Mouse (Mus musculus) neural tube, embryonic 12.5 days (tissue): Measurements from ENCODE around the gene Npr2. TPM values are rescaled to one million over a fixed set of nuclear protein-coding genes. Genes with fewer than 3 reads are reported as not detected.

Experiments used
- ATAC-seq: fragments of 200-750 bp; cut with Nextera tagmentation; 2 replicates; pipeline ENCODE4 v1.8.0; 2017; ENCODE audit warnings: low read depth, mild to moderate bottlenecking, moderate TSS enrichment, moderate library complexity; ENCODE audit not compliant: low FRiP score
- H3K27ac ChIP-seq: fragments of 300-500 bp; sonication (generic); 2 replicates; pipeline ENCODE4 v1.5.1; 2016
- H3K27me3 ChIP-seq: fragments of 300-500 bp; sonication (generic); replicated peaks from 2 replicates; pipeline ENCODE4 v1.6.1; 2016; ENCODE audit warnings: mild to moderate bottlenecking
- H3K36me3 ChIP-seq: fragments of 300-500 bp; sonication (generic); 2 replicates; pipeline ENCODE4 v1.6.1; 2016; ENCODE audit warnings: mild to moderate bottlenecking
- H3K4me1 ChIP-seq: fragments of 300-500 bp; sonication (generic); 2 replicates; pipeline ENCODE4 v1.6.1; 2016
- H3K4me2 ChIP-seq: fragments of 300-500 bp; sonication (generic); replicated peaks from 2 replicates; pipeline ENCODE4 v1.6.1; 2016; ENCODE audit warnings: mild to moderate bottlenecking
- H3K4me3 ChIP-seq: fragments of 300-500 bp; sonication (generic); 2 replicates; pipeline ENCODE4 v1.5.1; 2016
- H3K9ac ChIP-seq: fragments of 300-500 bp; sonication (generic); 2 replicates; pipeline ENCODE4 v1.6.1; 2016; ENCODE audit warnings: mild to moderate bottlenecking
- H3K9me3 ChIP-seq: fragments of 300-500 bp; sonication (generic); 2 replicates; pipeline ENCODE4 v1.6.1; 2016; ENCODE audit warnings: mild to moderate bottlenecking
- WGBS: fragments of 180-500 bp; shearing (Covaris S2); methylation state at CpG from one replicate; pipeline ENCODE4 v1.1.7; 2016; 5-methylcytosine and 5-hydroxymethylcytosine counted together
- polyA plus RNA-seq: library from polyadenylated mRNA; unstranded; fragments of >200 nt; fragmentation: Nextera tagmentation; extraction: Ambion mirVana; gene quantifications from 2 replicates; pipeline ENCODE4 v1.2.1, GENCODE M21; 2016

The Npr2 gene
- polyA plus RNA-seq, 1 experiment from 2014 or later = 60.1 TPM

DNA sequence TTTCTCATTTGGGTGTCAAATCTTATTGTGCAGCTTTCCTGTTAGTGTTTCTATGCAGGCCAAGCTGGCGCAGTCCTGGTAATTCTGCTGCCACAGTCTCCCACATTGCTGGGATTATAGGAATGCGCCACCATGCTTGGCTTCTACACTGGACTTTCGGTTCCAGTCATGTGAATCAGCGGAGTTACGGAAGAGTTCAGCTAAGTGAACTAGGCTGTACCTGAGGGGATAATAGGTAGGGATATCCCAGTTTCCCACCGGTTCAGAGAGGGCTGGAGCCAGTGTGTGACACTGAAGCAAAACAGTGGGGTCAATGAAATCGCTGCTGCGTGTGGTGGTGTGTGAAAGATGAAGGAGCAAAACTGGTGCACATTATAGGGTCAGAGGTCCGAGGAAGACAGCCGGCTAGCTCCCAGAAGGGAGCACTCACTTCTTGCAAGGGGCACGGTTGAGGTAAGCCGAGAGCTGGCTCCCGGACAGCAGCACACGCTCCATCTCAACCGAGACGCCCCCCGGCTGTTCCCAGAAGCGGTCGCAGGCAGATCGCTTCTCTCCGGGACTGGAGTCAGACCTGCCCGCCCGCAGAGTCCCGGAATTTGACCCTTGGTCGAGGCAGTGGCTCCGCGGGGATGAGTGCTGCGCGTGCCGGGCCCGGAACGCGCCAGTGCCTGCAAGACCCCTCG is 24.1 kb downstream of the Npr2 start:
- peak; percentile 56 for ATAC-seq
- peak overlapping the region; percentile 81 for H3K4me3 ChIP-seq
- H3K9me3 ChIP-seq = no peaks in the 10 kb centered on the region
- H3K36me3 ChIP-seq = peaks cover 9% of the 10 kb centered on the region; the same call in 1 of the 2 replicates
- WGBS = 6% methylated on average over 34 of the region's 34 CpGs
- peak overlapping the region; percentile 90 for H3K9ac ChIP-seq
- H3K27me3 ChIP-seq = 0 out of 2 replicates have a peak, but pooled peaks cover 3% of the 10 kb centered on the region
- H3K4me1 ChIP-seq = peaks cover 20% of the 10 kb centered on the region
- H3K4me2 ChIP-seq = peak overlapping the region; percentile 85
- H3K27ac ChIP-seq = peak overlapping the region; percentile 87

DNA sequence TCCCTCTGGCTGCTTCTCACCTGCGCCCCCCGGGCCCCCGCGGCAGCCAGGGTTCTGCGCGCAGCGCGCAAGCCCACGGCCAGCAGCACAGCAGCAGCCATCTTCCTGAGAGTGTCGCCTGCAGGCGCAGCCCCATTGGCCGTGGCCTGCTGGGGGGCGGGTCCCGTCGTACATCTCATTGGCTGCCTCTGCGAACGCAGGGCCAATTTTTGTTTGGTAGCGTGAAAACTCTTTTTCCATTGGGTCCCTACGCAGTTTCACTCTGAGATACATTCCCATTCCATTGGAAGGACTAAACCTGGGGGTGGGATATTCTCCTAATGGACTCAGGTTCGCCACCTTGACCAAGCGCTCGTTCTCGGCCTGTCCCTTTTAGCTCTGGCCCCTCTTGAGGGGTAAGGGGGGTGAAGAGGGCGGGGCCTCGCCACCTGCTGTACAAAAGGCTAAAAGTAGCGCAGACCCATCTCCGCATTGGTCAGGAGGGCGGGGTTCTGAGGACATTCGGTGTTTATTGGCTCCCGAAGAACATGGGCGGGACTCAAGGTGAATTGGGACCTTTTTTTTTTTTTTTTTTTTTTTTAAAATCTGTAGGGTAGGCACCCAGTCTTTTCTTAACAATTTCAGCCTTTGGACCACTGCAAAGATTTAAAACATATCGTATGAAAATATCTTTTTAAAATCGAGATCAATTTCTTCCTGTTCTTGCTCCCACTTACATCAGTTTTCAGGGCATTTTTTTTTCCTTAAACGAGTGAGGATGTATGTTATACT is 24.8 kb downstream of the Npr2 start, which contains the start of gene Hint2:
Hint2 (minus strand) TSS at position 128 of the 771 bp plus-strand sequence.
- Histone ChIP-seq H3K27me3 (0 out of 2 replicates have a peak, but pooled peaks cover 8% of the 10 kb centered on the region), H3K4me1 (peaks cover 20% of the 10 kb centered on the region), H3K9me3 (no peaks in the 10 kb centered on the region), H3K9ac (peak within 1 kb of the TSS; percentile 90), H3K36me3 (peaks cover 4% of the 10 kb centered on the region; the same call in 1 of the 2 replicates), H3K4me3 (peak within 1 kb of the TSS; percentile 81), H3K27ac (peak within 1 kb of the TSS; percentile 87), H3K4me2 (peak within 1 kb of the TSS; percentile 85)
- ATAC-seq = peak; percentile 98
- WGBS = 2% methylated on average over 34 of the region's 34 CpGs

DNA sequence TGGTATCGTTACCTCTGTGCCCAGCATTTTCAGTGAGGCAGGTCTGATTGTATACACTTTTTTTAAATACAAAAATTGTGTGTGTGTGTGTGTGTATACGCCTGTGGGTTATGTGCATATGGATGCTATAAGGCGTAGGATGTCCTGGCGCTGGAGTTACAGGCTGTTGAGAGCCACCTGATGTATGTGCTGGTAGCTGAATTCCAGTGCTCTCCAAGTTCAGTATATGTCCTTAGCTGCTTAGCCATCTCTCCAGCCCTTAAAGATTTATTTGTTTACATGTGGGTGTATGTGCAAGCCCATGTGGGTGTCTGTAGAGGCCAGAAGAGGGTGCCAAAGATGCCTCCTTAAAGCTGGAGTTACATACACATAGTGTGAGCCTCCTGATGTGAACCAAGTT is 25.4 kb downstream of the Npr2 start:
- ATAC-seq = no peak
- Histone ChIP-seq H3K4me1 (peaks cover 20% of the 10 kb centered on the region), H3K4me2 (peak overlapping the region; percentile 85), H3K27me3 (peaks cover 15% of the 10 kb centered on the region; the same call in 1 of the 2 replicates), H3K27ac (no peak overlapping the region), H3K9ac (no peak overlapping the region), H3K36me3 (no peaks in the 10 kb centered on the region), H3K4me3 (no peak overlapping the region), H3K9me3 (no peaks in the 10 kb centered on the region)
- WGBS = 63% methylated on average over 4 of the region's 4 CpGs

DNA sequence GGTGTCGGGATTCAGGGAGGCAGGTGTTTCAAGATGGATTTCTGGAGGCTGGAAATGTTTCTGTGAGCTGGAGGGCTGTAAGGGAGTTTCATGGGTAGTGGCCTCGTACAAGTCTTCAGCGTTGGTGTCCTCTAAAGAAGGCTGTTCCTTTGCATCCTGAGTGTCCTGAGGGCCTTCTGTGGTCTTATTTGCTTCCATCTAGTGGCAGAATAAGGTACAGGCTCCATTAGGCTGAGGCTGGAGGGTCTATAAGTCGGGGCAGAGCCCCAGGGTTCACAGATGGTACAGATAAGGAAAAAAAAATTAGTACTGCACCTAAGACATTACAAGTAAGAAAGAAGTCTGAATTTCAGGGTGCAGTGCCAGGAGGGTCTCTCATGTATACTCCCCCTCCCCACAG is 34.7 kb downstream of the Npr2 start:
- Histone ChIP-seq H3K4me1 (peaks cover 25% of the 10 kb centered on the region), H3K4me2 (no peak overlapping the region), H3K27ac (no peak overlapping the region), H3K4me3 (no peak overlapping the region), H3K9ac (no peak overlapping the region), H3K27me3 (peaks cover 29% of the 10 kb centered on the region), H3K9me3 (no peaks in the 10 kb centered on the region), H3K36me3 (no peaks in the 10 kb centered on the region)
- no peak for ATAC-seq
- WGBS = 32% methylated on average over 4 of the region's 4 CpGs

DNA sequence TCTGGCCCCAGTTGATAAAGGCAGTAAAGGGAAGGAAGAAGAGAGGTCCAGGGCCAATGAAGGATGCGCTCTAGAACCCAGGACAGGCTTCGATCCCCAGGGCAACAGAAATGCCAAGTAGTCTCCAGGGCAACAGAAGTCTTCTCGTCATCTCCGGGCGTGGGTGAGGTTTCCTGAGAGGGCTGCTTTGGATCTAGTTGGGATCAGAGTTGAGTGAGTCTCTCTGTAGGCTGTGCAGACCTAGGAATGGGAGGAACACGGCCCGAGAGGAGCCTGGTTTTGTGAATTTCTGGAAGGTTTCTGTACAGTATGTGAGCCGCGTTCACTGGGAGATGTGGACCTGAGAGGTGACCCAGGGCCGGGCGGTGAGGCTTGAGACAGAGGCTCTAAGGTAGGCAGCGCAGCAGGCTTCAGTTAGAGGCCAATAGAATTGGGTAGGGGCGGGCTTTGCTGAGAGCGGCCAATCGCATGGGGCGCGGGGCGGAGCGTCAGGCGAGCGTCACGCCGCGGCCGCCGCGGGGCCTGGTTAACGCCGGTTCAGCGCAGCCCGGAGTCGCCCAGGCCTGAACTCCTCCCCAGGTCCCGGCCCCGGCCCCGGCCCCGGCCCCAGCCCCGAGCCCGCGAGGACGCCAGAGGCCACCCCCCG is 37.2 kb downstream of the Npr2 start, which contains the start of the genes Tmem8b and Fam221b:
Tmem8b (plus strand) TSS at position 190 of the 646 bp plus-strand sequence.
Fam221b (minus strand) TSS at position 364 of the 646 bp plus-strand sequence.
- Histone ChIP-seq H3K36me3 (no peaks in the 10 kb centered on the region), H3K9me3 (no peaks in the 10 kb centered on the region), H3K4me2 (peak within 1 kb of the TSS; percentile 89), H3K4me1 (peaks cover 30% of the 10 kb centered on the region), H3K4me3 (peak within 1 kb of the TSS; percentile 87), H3K27ac (no peak within 1 kb of the TSS), H3K9ac (peak within 1 kb of the TSS; percentile 97), H3K27me3 (peaks cover 10% of the 10 kb centered on the region)
- under 1% methylated on average over 37 of the region's 41 CpGs for WGBS
- peak; percentile 91 for ATAC-seq

DNA sequence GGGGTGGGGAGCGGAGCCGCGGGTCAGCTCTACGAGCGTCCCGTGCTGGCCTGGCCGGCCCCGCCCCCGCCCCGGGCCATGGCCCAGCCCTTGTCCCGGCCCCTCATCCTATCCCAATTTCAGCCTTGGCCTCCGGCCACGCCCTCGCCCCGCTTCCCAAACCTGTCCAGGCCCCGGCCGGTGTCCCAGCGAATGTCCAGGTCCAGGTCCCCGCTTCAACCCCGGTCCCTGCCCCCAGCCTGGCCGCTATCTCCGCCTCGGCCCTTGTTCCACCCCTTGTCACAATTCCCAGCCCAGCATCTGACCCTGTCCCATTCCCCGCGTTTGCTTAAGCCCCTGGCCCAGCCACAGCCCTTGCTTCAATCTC is 37.7 kb downstream of the Npr2 start:
- peaks cover 10% of the 10 kb centered on the region for H3K27me3 ChIP-seq
- WGBS = 0% methylated on average over 17 of the region's 25 CpGs

DNA sequence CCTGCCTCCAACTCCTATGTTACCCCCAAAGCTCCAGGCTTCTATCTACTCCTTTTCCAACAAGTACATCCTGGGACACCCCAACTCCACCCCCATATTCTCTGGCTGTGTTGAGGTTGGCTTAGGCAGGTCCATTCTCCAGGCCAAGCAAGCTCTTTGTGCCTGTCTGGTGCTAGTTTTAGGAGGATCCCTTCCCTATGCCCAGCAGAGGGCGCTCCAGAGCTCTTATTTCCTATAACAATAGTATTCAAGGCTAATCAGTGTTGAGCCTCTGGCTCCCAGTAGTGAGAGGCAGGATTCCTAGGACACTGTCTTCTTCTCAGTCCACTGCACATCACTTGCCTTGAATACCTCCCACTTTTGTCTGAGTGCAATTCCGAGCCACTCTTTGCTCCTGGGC is 40.3 kb downstream of the Npr2 start:
- Histone ChIP-seq H3K27me3 (no peaks in the 10 kb centered on the region), H3K4me1 (peaks cover 30% of the 10 kb centered on the region), H3K36me3 (peaks cover 30% of the 10 kb centered on the region), H3K9me3 (no peaks in the 10 kb centered on the region), H3K4me3 (no peak overlapping the region), H3K27ac (no peak overlapping the region), H3K9ac (peak overlapping the region; percentile 26; the same call in 1 of the 2 replicates), H3K4me2 (peak overlapping the region; percentile 89)
- WGBS = 1% methylated on average over 2 of the region's 2 CpGs
- peak; percentile 29; the same call in 1 of the 2 replicates for ATAC-seq

More for the DNA sequence above, 37.7 kb downstream of the Npr2 start:
- Histone ChIP-seq H3K9ac (peak overlapping the region; percentile 97), H3K4me1 (peaks cover 30% of the 10 kb centered on the region), H3K36me3 (peaks cover 4% of the 10 kb centered on the region; the same call in 1 of the 2 replicates), H3K27ac (no peak overlapping the region), H3K9me3 (no peaks in the 10 kb centered on the region), H3K4me3 (peak overlapping the region; percentile 87), H3K4me2 (peak overlapping the region; percentile 89)
- ATAC-seq = peak; percentile 68

DNA sequence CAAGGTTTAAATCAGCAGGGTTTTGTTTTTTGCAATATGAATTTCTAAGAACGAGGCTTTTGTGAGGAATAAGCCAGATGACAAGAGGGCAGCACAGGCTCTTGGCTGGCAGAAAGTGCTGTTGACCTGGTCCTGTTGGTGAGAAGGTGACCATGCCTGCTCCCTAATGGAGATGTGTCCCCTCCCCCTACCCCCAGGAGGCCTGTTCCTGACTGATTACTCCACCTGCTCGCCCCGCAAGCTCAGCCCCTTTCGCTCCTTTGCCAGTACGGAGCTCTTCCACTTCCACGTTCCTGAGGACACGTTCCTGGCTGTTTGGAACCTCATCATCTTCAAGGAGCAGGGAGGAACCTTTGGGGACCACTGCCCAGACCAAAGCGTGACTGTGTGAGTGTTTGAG is 42.0 kb downstream of the Npr2 start:
- Histone ChIP-seq H3K27ac (no peak overlapping the region), H3K4me3 (no peak overlapping the region), H3K27me3 (no peaks in the 10 kb centered on the region), H3K36me3 (peaks cover 47% of the 10 kb centered on the region), H3K9me3 (no peaks in the 10 kb centered on the region), H3K9ac (no peak overlapping the region), H3K4me1 (peaks cover 25% of the 10 kb centered on the region), H3K4me2 (no peak overlapping the region)
- ATAC-seq = no peak
- 75% methylated on average over 8 of the region's 8 CpGs for WGBS

DNA sequence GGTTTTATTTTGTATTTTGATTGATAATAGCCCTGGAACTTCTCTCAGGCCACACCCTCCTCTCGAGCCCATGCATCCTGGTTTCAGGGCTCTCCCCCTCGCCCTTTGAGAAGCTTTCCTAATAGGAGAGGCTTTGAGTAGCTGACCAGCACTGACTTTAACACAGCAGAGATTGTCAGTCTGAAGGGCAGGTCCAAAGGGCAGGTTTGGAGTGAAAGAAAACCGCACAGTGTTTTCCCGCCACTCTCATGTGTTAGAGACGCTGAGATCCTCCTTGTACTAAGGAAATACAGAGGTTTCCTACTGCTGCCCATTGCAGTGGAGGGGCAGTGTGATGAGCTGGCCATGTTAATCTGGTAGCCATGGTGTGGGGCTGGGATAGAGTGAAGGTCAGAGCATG is 43.2 kb downstream of the Npr2 start:
- no peak overlapping the region for H3K4me3 ChIP-seq
- no peak overlapping the region for H3K9ac ChIP-seq
- no peak overlapping the region for H3K27ac ChIP-seq
- H3K9me3 ChIP-seq = no peaks in the 10 kb centered on the region
- ATAC-seq = no peak
- peaks cover 18% of the 10 kb centered on the region for H3K4me1 ChIP-seq
- H3K4me2 ChIP-seq = no peak overlapping the region
- peaks cover 53% of the 10 kb centered on the region for H3K36me3 ChIP-seq
- no peaks in the 10 kb centered on the region for H3K27me3 ChIP-seq
- 64% methylated on average over 5 of the region's 5 CpGs for WGBS

DNA sequence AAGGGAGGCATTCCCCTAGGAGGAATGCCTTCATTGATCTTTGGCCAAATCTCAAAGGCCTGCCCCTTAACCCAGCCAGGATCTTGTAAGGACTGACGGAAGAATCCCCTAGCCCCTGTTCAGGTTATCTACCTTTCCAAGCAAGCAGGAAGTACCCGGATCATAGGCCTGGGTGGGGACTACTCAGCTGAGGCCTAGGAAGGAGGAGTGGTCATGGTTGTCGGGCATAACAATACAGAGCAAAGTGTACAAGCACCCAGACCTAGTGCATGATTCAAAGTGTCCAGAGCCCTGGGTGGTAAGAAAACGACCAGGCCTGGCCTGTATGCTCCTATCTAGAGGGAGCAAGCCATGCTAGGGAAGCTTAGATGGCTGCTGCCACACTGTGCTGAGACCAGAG is 43.9 kb downstream of the Npr2 start:
- H3K4me2 ChIP-seq = no peak overlapping the region
- H3K9me3 ChIP-seq = no peaks in the 10 kb centered on the region
- no peak overlapping the region for H3K27ac ChIP-seq
- no peaks in the 10 kb centered on the region for H3K27me3 ChIP-seq
- peaks cover 13% of the 10 kb centered on the region; the same call in 1 of the 2 replicates for H3K4me1 ChIP-seq
- 84% methylated on average over 4 of the region's 4 CpGs for WGBS
- no peak overlapping the region for H3K9ac ChIP-seq
- H3K36me3 ChIP-seq = peaks cover 57% of the 10 kb centered on the region
- H3K4me3 ChIP-seq = no peak overlapping the region
- no peak for ATAC-seq

DNA sequence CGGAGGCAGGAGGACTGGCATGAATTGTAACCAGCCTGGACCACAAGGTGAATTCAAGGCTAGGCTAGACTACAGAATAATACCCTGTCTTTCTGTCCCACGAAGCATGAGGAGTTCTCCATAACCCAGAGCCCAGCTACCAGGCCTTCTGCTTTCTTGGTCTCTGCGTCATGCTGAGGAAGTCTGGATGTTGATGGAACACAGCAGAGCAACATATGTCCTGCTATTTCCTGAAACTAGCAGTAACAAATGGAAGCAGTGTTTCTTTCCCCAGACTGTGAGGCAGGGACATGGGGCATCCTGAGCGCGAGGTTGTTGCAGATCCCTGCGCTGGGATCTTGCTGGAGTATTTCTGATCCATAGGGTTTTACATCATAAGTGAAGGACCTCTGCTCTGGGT is 46.8 kb downstream of the Npr2 start:
- WGBS = 89% methylated on average over 6 of the region's 6 CpGs
- peaks cover 79% of the 10 kb centered on the region for H3K36me3 ChIP-seq
- no peaks in the 10 kb centered on the region for H3K27me3 ChIP-seq

More for the DNA sequence above, 46.8 kb downstream of the Npr2 start:
- Histone ChIP-seq H3K4me2 (no peak overlapping the region), H3K4me3 (no peak overlapping the region), H3K9ac (no peak overlapping the region), H3K4me1 (no peaks in the 10 kb centered on the region), H3K9me3 (no peaks in the 10 kb centered on the region), H3K27ac (no peak overlapping the region)
- ATAC-seq = no peak
